Mouse (Mus musculus) liver, embryonic 12.5 days (tissue): ENCODE measurements around the gene Slc29a1. TPM values are rescaled to one million over a fixed set of nuclear protein-coding genes. Genes with fewer than 3 reads are reported as not detected.

Source experiments
- ATAC-seq: fragments of 200-750 bp; cut with Nextera tagmentation; 2 replicates; pipeline ENCODE4 v1.8.0; 2017; ENCODE audit warnings: moderate number of reproducible peaks, mild to moderate bottlenecking, moderate library complexity
- H3K27ac ChIP-seq: fragments of 300-500 bp; sonication (generic); 2 replicates; pipeline ENCODE4 v1.5.1; 2016; ENCODE audit warnings: mild to moderate bottlenecking
- H3K27me3 ChIP-seq: fragments of 300-500 bp; sonication (generic); replicated peaks from 2 replicates; pipeline ENCODE4 v1.6.1; 2016; ENCODE audit warnings: mild to moderate bottlenecking, moderate library complexity
- H3K36me3 ChIP-seq: fragments of 300-500 bp; sonication (generic); 2 replicates; pipeline ENCODE4 v1.6.1; 2016; ENCODE audit warnings: mild to moderate bottlenecking, moderate library complexity
- H3K4me1 ChIP-seq: fragments of 300-500 bp; sonication (generic); 2 replicates; pipeline ENCODE4 v1.6.1; 2016
- H3K4me2 ChIP-seq: fragments of 300-500 bp; sonication (generic); 2 replicates; pipeline ENCODE4 v1.6.1; 2016; ENCODE audit warnings: mild to moderate bottlenecking, moderate library complexity
- H3K4me3 ChIP-seq: fragments of 300-500 bp; sonication (generic); 2 replicates; pipeline ENCODE4 v1.5.1; 2016; ENCODE audit warnings: mild to moderate bottlenecking, moderate library complexity
- H3K9ac ChIP-seq: fragments of 300-500 bp; sonication (generic); 2 replicates; pipeline ENCODE4 v1.6.1; 2016; ENCODE audit warnings: mild to moderate bottlenecking, moderate library complexity
- H3K9me3 ChIP-seq: fragments of 300-500 bp; sonication (generic); replicated peaks from 2 replicates; pipeline ENCODE4 v1.6.1; 2016; ENCODE audit warnings: mild to moderate bottlenecking, moderate library complexity
- WGBS: fragments of 180-500 bp; shearing (Covaris S2); methylation state at CpG from one replicate; pipeline ENCODE4 v1.1.7; 2016; ENCODE audit not compliant: insufficient replicate concordance; 5-methylcytosine and 5-hydroxymethylcytosine counted together
- polyA plus RNA-seq: library from polyadenylated mRNA; unstranded; fragments of >200 nt; fragmentation: Nextera tagmentation; extraction: Ambion mirVana; gene quantifications from 2 replicates; pipeline ENCODE4 v1.2.1, GENCODE M21; 2016

Gene Slc29a1
- polyA plus RNA-seq, 1 experiment from 2014 or later = 267 TPM

GRCm38 (mm10) chr17:45563655-45564530, 35.5 kb downstream of the Slc29a1 start, which contains the start of gene Slc35b2:
Slc35b2 (plus strand) TSS chr17:45563874.
- Histone ChIP-seq H3K9ac (peak within 1 kb of the TSS; percentile 97), H3K4me3 (peak within 1 kb of the TSS; percentile 86), H3K27me3 (peaks cover 2% of the 10 kb centered on the region; the same call in 1 of the 2 replicates), H3K4me1 (peaks cover 44% of the 10 kb centered on the region), H3K27ac (peak within 1 kb of the TSS; percentile 81), H3K9me3 (no peaks in the 10 kb centered on the region), H3K4me2 (peak within 1 kb of the TSS; percentile 97), H3K36me3 (peaks cover 44% of the 10 kb centered on the region)
- peak; percentile 79 for ATAC-seq
- under 1% methylated on average over 58 of the region's 61 CpGs for WGBS

GRCm38 (mm10) chr17:45563216-45563615, 36.2 kb downstream of the Slc29a1 start:
- 65% methylated on average over 12 of the region's 12 CpGs for WGBS
- H3K4me3 ChIP-seq = no peak overlapping the region
- no peaks in the 10 kb centered on the region for H3K9me3 ChIP-seq
- H3K4me1 ChIP-seq = peaks cover 39% of the 10 kb centered on the region
- ATAC-seq = no peak
- peaks cover 38% of the 10 kb centered on the region for H3K36me3 ChIP-seq
- H3K4me2 ChIP-seq = peak overlapping the region; percentile 97
- H3K27me3 ChIP-seq = peaks cover 9% of the 10 kb centered on the region
- no peak overlapping the region for H3K9ac ChIP-seq
- no peak overlapping the region for H3K27ac ChIP-seq

GRCm38 (mm10) chr17:45559732-45560525, 39.5 kb downstream of the Slc29a1 start:
- H3K36me3 ChIP-seq = peaks cover 5% of the 10 kb centered on the region; the same call in 1 of the 2 replicates
- no peak overlapping the region for H3K27ac ChIP-seq
- peaks cover 33% of the 10 kb centered on the region for H3K4me1 ChIP-seq
- H3K9me3 ChIP-seq = no peaks in the 10 kb centered on the region
- H3K9ac ChIP-seq = no peak overlapping the region
- H3K4me2 ChIP-seq = no peak overlapping the region
- WGBS = 79% methylated on average over 15 of the region's 15 CpGs
- H3K4me3 ChIP-seq = no peak overlapping the region
- ATAC-seq = no peak
- H3K27me3 ChIP-seq = peaks cover 34% of the 10 kb centered on the region

GRCm38 (mm10) chr17:45557998-45558862, 41.2 kb downstream of the Slc29a1 start:
- WGBS = 57% methylated on average over 16 of the region's 16 CpGs
- no peak for ATAC-seq
- Histone ChIP-seq H3K9ac (no peak overlapping the region), H3K4me1 (peaks cover 27% of the 10 kb centered on the region), H3K27ac (no peak overlapping the region), H3K36me3 (peaks cover 5% of the 10 kb centered on the region; the same call in 1 of the 2 replicates), H3K4me2 (peak overlapping the region; percentile 84; the same call in 1 of the 2 replicates), H3K27me3 (peaks cover 47% of the 10 kb centered on the region), H3K9me3 (no peaks in the 10 kb centered on the region), H3K4me3 (no peak overlapping the region)

GRCm38 (mm10) chr17:45557246-45557824, 42.1 kb downstream of the Slc29a1 start:
- WGBS = 37% methylated on average over 6 of the region's 7 CpGs
- H3K36me3 ChIP-seq = peaks cover 5% of the 10 kb centered on the region; the same call in 1 of the 2 replicates
- H3K27me3 ChIP-seq = peaks cover 48% of the 10 kb centered on the region
- H3K9ac ChIP-seq = no peak overlapping the region
- H3K4me1 ChIP-seq = peaks cover 27% of the 10 kb centered on the region
- peak overlapping the region; percentile 84 for H3K4me2 ChIP-seq
- H3K9me3 ChIP-seq = no peaks in the 10 kb centered on the region
- ATAC-seq = no peak
- 0 out of 2 replicates have a peak overlapping the region, but pooled peaks have one; percentile 58 for H3K4me3 ChIP-seq
- no peak overlapping the region for H3K27ac ChIP-seq

GRCm38 (mm10) chr17:45556514-45557245, 42.7 kb downstream of the Slc29a1 start:
- Histone ChIP-seq H3K4me1 (peaks cover 31% of the 10 kb centered on the region), H3K4me3 (peak overlapping the region; percentile 58), H3K9me3 (no peaks in the 10 kb centered on the region), H3K27me3 (peaks cover 53% of the 10 kb centered on the region), H3K4me2 (peak overlapping the region; percentile 84), H3K36me3 (peaks cover 5% of the 10 kb centered on the region; the same call in 1 of the 2 replicates), H3K9ac (peak overlapping the region; percentile 54; the same call in 1 of the 2 replicates), H3K27ac (no peak overlapping the region)
- 38% methylated on average over 3 of the region's 3 CpGs for WGBS
- no peak for ATAC-seq

GRCm38 (mm10) chr17:45556107-45556489, 43.3 kb downstream of the Slc29a1 start:
- Histone ChIP-seq H3K36me3 (peaks cover 5% of the 10 kb centered on the region; the same call in 1 of the 2 replicates), H3K27me3 (peaks cover 59% of the 10 kb centered on the region), H3K4me3 (peak overlapping the region; percentile 58), H3K9ac (peak overlapping the region; percentile 54), H3K9me3 (no peaks in the 10 kb centered on the region), H3K4me2 (peak overlapping the region; percentile 84), H3K27ac (no peak overlapping the region), H3K4me1 (peaks cover 31% of the 10 kb centered on the region)
- WGBS = 2% methylated on average over 14 of the region's 14 CpGs
- no peak for ATAC-seq

GRCm38 (mm10) chr17:45555452-45556106, 43.8 kb downstream of the Slc29a1 start, which contains the start of gene Nfkbie:
Nfkbie (plus strand) TSS chr17:45555703.
- H3K4me3 ChIP-seq = peak within 1 kb of the TSS; percentile 58
- H3K4me1 ChIP-seq = peaks cover 31% of the 10 kb centered on the region
- H3K27me3 ChIP-seq = peaks cover 64% of the 10 kb centered on the region
- H3K9ac ChIP-seq = peak within 1 kb of the TSS; percentile 54
- H3K4me2 ChIP-seq = peak within 1 kb of the TSS; percentile 84
- H3K36me3 ChIP-seq = peaks cover 5% of the 10 kb centered on the region; the same call in 1 of the 2 replicates
- under 1% methylated on average over 45 of the region's 45 CpGs for WGBS
- no peaks in the 10 kb centered on the region for H3K9me3 ChIP-seq
- ATAC-seq = peak; percentile 77
- no peak within 1 kb of the TSS for H3K27ac ChIP-seq

GRCm38 (mm10) chr17:45554420-45554819, 45.0 kb downstream of the Slc29a1 start:
- H3K36me3 ChIP-seq = no peaks in the 10 kb centered on the region
- H3K9ac ChIP-seq = no peak overlapping the region
- no peak for ATAC-seq
- peaks cover 35% of the 10 kb centered on the region for H3K4me1 ChIP-seq
- no peak overlapping the region for H3K4me3 ChIP-seq
- no peaks in the 10 kb centered on the region for H3K9me3 ChIP-seq
- H3K27me3 ChIP-seq = peaks cover 75% of the 10 kb centered on the region
- H3K4me2 ChIP-seq = no peak overlapping the region
- WGBS = 26% methylated on average over 1 of the region's 1 CpGs
- H3K27ac ChIP-seq = no peak overlapping the region

- no peak overlapping the region for H3K9ac ChIP-seq
- no peaks in the 10 kb centered on the region for H3K36me3 ChIP-seq
- H3K4me2 ChIP-seq = no peak overlapping the region
- peaks cover 47% of the 10 kb centered on the region for H3K4me1 ChIP-seq
- no peak overlapping the region for H3K27ac ChIP-seq
- H3K27me3 ChIP-seq = peaks cover 79% of the 10 kb centered on the region
- H3K9me3 ChIP-seq = no peaks in the 10 kb centered on the region
- 66% methylated on average over 3 of the region's 3 CpGs for WGBS
- H3K4me3 ChIP-seq = no peak overlapping the region
- ATAC-seq = no peak
Measured at GRCm38 (mm10) chr17:45553065-45553464, 46.3 kb downstream of the Slc29a1 start.
